Mouse (Mus musculus): ENCODE results near the gene 1110032A03Rik. TPM values are rescaled to one million over a fixed set of nuclear protein-coding genes. Genes with fewer than 3 reads are reported as not detected.

Gene 1110032A03Rik
- polyA plus RNA-seq, 1 experiment from 2014 or later, result 62.7 TPM

GRCm38 (mm10) chr9:50718878-50719277 is 56.4 kb downstream of the 1110032A03Rik start:
- Histone ChIP-seq H3K9me3 (ENCODE audit: control insufficient read depth, low read length) (no peaks in the 10 kb centered on the region), H3K27ac (no peak overlapping the region), H3K4me1 (replicated peaks; ENCODE audit: control insufficient read depth, insufficient read depth, low read length) (peaks cover 10% of the 10 kb centered on the region; the same call in 1 of the 2 replicates), H3K4me3 (replicated peaks; ENCODE audit: low read length) (no peak overlapping the region), H3K9ac (no peak overlapping the region), H3K27me3 (ENCODE audit: control insufficient read depth, insufficient read depth, low read length) (no peaks in the 10 kb centered on the region), H3K36me3 (replicated peaks; ENCODE audit: control insufficient read depth, insufficient read depth) (no peaks in the 10 kb centered on the region), H3K4me2 (replicated peaks) (no peak overlapping the region)
- DNase-seq (ENCODE audit: low spot score) (no peak), ATAC-seq (ENCODE audit: low FRiP score) (no peak)
- WGBS, result 81% methylated on average over 4 of the region's 4 CpGs

DNA sequence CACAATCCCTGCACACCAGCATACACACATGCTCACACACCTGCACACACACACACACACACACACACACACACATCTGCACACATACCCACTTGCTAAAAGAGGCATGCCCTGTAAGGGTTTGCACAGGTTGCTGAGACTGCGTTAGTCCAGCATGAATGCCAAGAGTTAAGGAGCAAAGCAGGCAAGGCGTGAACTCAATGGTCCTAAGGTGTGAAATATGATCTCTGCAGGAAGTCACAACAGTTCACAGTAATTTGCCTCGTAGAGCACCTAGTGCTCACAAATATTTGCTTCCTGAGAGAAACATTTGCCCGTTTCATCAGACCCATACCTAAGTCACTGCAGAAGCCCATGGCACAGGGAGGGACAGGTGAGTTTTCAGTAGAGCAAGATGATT is 61.1 kb downstream of the 1110032A03Rik start:
- DNase-seq (ENCODE audit: low spot score) (no peak), ATAC-seq (ENCODE audit: low FRiP score) (no peak)
- no peaks in the 10 kb centered on the region for H3K27me3 ChIP-seq (ENCODE audit: control insufficient read depth, insufficient read depth, low read length)
- peaks cover 15% of the 10 kb centered on the region; the same call in 1 of the 2 replicates for H3K36me3 ChIP-seq (replicated peaks; ENCODE audit: control insufficient read depth, insufficient read depth)
- no peak overlapping the region for H3K9ac ChIP-seq
- H3K27ac ChIP-seq, result no peak overlapping the region
- H3K4me3 ChIP-seq (replicated peaks; ENCODE audit: low read length), result no peak overlapping the region
- H3K4me2 ChIP-seq (replicated peaks), result no peak overlapping the region
- H3K4me1 ChIP-seq (replicated peaks; ENCODE audit: control insufficient read depth, insufficient read depth, low read length), result no peaks in the 10 kb centered on the region
- WGBS, result 71% methylated on average over 4 of the region's 4 CpGs
- no peaks in the 10 kb centered on the region for H3K9me3 ChIP-seq (ENCODE audit: control insufficient read depth, low read length)

Other genes with a start within 250 kb of the 1110032A03Rik start
- gene Pts, start 246.8 kb downstream of the 1110032A03Rik start, polyA plus RNA-seq (2014; fragmentation: Nextera tagmentation; extraction: Ambion mirVana), result 96.7 and 120 TPM in 2 replicates
- 18.6 and 19.2 TPM in 2 replicates for gene Il18, start 220.7 kb downstream of the 1110032A03Rik start, polyA plus RNA-seq (2014; fragmentation: Nextera tagmentation; extraction: Ambion mirVana)
- 0.25 and 0.35 TPM in 2 replicates for gene Bco2, start 220.3 kb downstream of the 1110032A03Rik start, polyA plus RNA-seq (2014; fragmentation: Nextera tagmentation; extraction: Ambion mirVana)
- gene Tex12, start 214.2 kb downstream of the 1110032A03Rik start, polyA plus RNA-seq (2014; fragmentation: Nextera tagmentation; extraction: Ambion mirVana), result 0.48 TPM in 1 of 2 replicates, not detected in the other
- gene Sdhd, start 171.7 kb downstream of the 1110032A03Rik start, polyA plus RNA-seq (2014; fragmentation: Nextera tagmentation; extraction: Ambion mirVana), result 279 and 295 TPM in 2 replicates
- 399 and 451 TPM in 2 replicates for gene Timm8b, start 171.6 kb downstream of the 1110032A03Rik start, polyA plus RNA-seq (2014; fragmentation: Nextera tagmentation; extraction: Ambion mirVana)
- gene Pih1d2, start 158.2 kb downstream of the 1110032A03Rik start, polyA plus RNA-seq (2014; fragmentation: Nextera tagmentation; extraction: Ambion mirVana), result 5.6 and 7.3 TPM in 2 replicates
- gene Nkapd1, start 158.1 kb downstream of the 1110032A03Rik start, polyA plus RNA-seq (2014; fragmentation: Nextera tagmentation; extraction: Ambion mirVana), result 18.4 and 23.0 TPM in 2 replicates
- gene Dlat, start 115.7 kb downstream of the 1110032A03Rik start, polyA plus RNA-seq (2014; fragmentation: Nextera tagmentation; extraction: Ambion mirVana), result 65.1 and 72.0 TPM in 2 replicates
- gene Dixdc1, start 36.0 kb downstream of the 1110032A03Rik start, polyA plus RNA-seq (2014; fragmentation: Nextera tagmentation; extraction: Ambion mirVana), result 35.3 and 37.2 TPM in 2 replicates
- 1.7 and 2.1 TPM in 2 replicates for gene 2310030G06Rik, start 29.0 kb downstream of the 1110032A03Rik start, polyA plus RNA-seq (2014; fragmentation: Nextera tagmentation; extraction: Ambion mirVana)
- 11.9 and 14.9 TPM in 2 replicates for gene Cryab, start 24.2 kb downstream of the 1110032A03Rik start, polyA plus RNA-seq (2014; fragmentation: Nextera tagmentation; extraction: Ambion mirVana)
- 0.83 and 1.8 TPM in 2 replicates for gene Hspb2, start 23.2 kb downstream of the 1110032A03Rik start, polyA plus RNA-seq (2014; fragmentation: Nextera tagmentation; extraction: Ambion mirVana)
- 10.1 and 10.7 TPM in 2 replicates for gene Fdxacb1, start 7.3 kb downstream of the 1110032A03Rik start, polyA plus RNA-seq (2014; fragmentation: Nextera tagmentation; extraction: Ambion mirVana)
- gene Alg9, start 501 bp downstream of the 1110032A03Rik start, polyA plus RNA-seq (2014; fragmentation: Nextera tagmentation; extraction: Ambion mirVana), result 63.4 and 67.9 TPM in 2 replicates
- gene Ppp2r1b, start 69.8 kb upstream of the 1110032A03Rik start, polyA plus RNA-seq (2014; fragmentation: Nextera tagmentation; extraction: Ambion mirVana), result 49.0 and 55.3 TPM in 2 replicates
- gene Sik2, start 233.6 kb upstream of the 1110032A03Rik start, polyA plus RNA-seq (2014; fragmentation: Nextera tagmentation; extraction: Ambion mirVana), result 16.1 and 17.4 TPM in 2 replicates